Mouse (Mus musculus) left cerebral cortex, adult 18-20 months (tissue): ENCODE measurements at regions not wholly inside any gene's neighbourhood (a gene's known extent, or its start where the extent isn't known, plus 50 kb on each side); places are given as distances from the start of the nearest gene placed in this dataset.

ENCODE experiments used
- DNase-seq, 2 experiments: peaks; one replicate each; pipeline ENCODE4 v3.0.0; 2021 to 2022; ENCODE audit warnings: low spot score in 2 of 2, mixed read lengths in 1 of 2

GRCm38 (mm10) chr2:103891240-103891767 is 66.5 kb upstream of the Lmo2 start:
- DNase-seq, result no peak

DNA sequence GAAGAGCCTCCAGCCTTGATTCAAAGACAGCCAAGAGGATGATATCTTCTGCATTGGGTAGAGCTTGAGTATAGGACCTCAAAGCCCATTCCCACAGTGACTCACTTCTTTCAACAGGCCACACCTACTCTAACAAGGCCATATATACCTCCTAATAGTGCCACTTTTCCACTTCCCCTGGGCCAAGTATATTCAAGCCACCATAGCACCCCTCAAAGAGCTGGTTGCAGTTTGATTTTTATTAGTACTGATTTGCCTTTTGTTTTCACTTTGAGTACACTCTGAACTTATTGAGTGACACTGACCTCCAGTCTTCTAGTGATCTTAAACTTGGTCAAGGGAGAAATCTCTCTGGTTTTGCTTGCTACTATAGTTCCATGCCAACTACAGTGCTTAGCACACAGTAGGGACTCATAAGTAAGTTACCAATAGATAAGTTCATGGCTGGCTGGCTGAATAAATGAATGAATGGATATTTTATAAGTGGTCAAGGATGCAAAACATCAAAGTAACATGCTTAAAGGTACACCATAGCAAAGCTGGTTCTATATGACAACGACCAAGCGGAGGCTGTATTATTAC is 64.5 kb upstream of the Lmo2 start:
- DNase-seq, result no peak

DNA sequence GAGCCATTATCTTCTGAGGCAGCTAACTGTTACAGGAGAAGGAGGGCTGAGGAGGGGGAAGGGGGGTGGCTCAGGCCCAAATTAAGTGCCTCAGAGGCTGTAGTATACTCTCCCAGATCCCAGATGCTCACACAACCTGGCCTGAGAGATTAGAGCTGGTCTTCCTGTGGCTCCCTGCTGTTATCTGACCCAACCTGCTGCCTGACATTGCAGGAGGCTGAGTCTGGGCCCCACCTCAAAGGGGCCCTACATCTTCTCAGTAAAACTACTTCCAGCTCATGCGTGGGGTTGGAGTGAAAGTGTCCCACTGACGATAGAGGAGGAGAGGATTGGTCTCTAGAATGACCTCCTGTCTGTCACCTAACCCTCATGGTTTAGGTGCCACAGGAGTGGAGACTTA is 64.0 kb upstream of the Lmo2 start:
- no peak for DNase-seq

GRCm38 (mm10) chr2:103894981-103895676 is 62.7 kb upstream of the Lmo2 start:
- no peak for DNase-seq

DNA sequence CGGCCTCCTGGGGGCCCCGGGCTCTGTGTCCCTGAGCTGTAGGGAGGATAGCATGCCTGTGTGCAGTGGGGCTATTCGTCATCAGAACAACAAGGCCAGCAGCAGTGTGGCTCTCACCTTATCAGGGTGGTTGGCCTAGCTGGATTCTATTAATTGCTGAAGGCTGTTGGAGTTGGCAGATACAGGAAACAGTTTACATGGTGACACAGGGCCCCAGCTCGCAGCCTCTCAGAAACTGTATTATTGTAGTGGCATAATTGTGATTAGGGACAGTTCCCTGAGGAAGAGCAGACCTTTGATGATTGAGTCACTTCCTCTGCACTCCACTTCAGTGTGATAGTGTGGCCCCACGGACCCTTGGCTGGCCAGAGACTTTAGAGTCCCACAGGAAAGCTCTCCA is 61.6 kb upstream of the Lmo2 start:
- no peak for DNase-seq

DNA sequence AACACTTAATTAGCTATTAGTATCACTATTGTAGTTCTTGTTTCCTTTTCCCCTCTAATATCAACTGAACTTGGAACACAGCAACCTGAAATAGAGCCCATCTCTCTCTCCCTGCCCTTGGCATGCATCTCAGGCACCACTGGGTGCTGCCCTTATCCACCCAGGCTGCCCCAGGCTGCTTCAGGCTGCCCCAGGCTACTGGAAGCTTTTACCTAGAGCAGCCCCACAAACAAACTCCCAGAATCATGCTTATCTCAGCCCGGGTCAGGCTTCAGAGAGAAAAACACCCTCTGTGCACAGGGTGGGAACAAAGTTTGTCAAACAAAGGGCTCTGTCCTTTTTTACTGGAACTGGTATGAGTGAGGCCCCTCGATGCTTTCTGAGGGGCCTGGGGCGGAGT is 61.0 kb upstream of the Lmo2 start:
- DNase-seq, result no peak

DNA sequence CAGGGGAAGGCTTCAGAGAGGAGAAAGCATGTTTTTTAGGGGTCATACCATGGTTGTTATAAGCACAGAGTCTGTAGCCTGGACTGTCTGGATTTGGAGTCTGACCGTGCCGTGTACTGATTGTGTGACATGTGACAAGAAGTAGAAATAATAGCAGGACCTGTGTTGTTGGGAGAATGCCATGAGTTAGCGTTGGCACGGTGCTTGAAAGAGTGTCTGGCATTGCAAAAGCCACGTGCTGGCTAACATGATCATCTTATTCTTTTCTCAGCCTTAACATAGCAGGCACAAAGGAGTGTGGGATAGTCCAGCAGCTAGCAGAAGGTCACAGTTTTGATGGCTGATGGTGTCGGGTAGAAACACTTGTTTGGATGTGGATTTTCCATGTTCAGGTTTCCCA is 58.1 kb upstream of the Lmo2 start:
- DNase-seq, result no peak

DNA sequence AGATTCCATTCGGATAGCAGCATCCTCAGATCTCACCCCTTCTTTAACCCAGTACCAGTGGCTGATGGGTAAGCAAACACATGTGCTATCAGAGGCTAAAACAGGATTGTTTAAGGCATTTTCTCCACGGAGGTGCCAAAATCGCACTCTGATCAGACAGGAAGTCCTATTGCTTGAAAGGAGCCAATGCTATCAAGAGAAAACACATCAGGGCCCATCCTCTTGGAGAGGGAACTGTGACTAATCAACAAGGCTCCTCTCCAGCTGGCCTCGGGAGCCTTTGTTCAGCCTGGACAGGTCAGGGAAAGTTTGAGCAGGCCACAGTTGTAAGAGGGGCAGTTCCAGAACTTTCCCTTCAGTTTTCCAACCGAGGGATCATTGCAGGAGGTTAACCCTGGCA is 57.4 kb upstream of the Lmo2 start:
- no peak for DNase-seq

DNA sequence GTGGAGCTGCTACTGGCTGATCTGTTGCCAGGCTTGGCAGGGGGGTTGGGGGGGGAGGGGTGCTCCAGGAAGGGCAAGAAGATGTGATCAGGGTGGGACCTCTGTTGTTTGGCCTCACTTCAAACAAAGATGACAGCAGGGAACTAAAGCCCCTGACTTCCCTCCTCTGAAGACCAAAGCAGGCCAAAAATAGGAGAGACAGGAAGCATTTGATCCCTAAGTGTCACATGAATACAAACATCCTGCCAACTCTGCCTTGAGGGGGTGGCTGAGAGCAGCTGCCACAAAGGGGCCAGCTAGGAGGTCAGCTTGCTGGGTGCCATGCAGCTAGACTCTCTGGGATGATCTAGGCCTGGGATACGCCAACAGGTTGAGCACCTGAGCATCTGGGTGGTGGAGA is 56.3 kb upstream of the Lmo2 start:
- no peak for DNase-seq

DNA sequence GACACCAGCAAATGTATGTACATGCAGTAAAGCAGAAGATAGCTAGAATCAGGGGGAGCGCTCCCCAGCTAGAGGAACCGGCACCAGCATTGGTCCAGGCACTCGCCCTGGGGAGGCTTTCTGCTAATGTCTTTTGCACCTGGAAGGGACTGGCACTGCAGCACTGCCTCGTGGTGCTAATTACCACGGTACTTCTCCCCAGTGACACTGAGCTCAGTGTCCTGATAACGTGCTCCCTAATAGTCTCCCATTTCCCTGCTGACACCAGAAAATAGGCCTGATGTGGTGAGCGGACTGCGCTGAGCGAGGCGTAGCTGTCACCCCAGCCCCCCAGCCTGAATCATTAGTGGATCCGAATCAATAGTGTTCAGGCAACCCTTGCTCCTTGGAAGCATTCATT is 55.0 kb upstream of the Lmo2 start:
- no peak for DNase-seq

DNA sequence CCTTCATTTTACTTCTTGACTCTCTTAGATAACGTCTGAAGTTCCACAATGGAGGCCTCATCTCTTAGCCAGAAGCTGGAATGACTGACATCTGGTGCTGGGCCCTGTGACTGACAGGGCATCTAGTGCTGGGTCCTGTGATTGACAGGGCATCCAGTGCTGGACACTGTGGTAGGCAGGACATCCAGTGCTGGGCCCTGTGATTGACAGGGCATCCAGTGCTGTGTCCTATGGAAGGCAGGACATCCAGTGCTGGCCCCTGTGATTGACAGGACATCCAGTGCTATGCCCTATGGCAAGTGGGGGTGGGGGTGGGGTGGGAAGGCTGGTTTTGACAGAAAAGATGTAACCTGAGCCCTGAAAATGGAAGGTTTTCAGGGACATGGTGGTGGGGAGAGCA is 52.1 kb upstream of the Lmo2 start:
- no peak for DNase-seq

- DNase-seq, result no peak
These were observed 51.1 kb upstream of the Lmo2 start for GRCm38 (mm10) chr2:103906581-103907184.
